Mouse (Mus musculus): ENCODE data around the gene Adcy3.

Adcy3 gene

GRCm38 (mm10) chr12:4249786-4250185, 116.9 kb downstream of the Adcy3 start:
- no peak for DNase-seq

- DNase-seq, result no peak
These were observed 120.1 kb downstream of the Adcy3 start for GRCm38 (mm10) chr12:4252742-4253655.
